Mouse (Mus musculus): Measurements from ENCODE around the gene Far1.

Far1 gene

DNA sequence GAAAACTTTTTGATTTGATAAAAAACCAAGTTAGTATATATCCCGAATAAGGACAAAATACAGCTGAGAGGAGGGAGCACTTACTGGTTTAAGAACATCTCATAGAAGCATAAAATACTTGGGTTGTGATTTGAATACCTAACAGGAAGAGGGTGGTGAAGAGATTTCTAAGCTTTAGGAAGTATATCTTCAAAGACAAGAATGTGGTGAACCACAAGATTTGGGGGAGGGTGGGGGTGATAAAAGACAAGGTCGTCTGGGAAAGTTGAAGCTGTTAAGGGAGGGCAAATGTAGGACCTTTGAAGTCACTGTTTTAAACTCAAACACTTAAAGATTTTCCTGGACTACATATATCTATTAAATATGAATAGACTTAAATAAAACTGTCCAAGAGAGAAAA lies 59.1 kb downstream of the Far1 start:
- DNase-seq, result no peak

DNA sequence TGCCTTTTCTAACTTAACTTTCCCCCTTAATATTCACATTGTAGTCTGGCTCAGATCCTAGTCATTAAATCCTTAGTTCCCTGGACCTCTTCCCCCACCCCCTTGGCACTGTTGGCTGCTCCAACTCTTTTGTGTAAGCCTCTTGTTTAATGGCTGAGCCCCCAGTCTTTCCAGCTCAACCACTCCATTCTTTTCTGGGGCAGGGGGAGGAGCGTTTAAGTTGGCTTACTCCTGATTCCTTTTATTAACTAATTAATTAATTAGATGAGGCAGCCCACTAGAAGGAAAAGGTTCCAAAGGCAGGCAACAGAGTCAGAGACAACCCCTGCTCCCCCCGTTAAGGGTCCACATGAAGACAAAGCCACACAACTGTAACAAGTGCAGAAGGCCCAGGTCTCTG lies 68.5 kb downstream of the Far1 start:
- no peak for DNase-seq

DNA sequence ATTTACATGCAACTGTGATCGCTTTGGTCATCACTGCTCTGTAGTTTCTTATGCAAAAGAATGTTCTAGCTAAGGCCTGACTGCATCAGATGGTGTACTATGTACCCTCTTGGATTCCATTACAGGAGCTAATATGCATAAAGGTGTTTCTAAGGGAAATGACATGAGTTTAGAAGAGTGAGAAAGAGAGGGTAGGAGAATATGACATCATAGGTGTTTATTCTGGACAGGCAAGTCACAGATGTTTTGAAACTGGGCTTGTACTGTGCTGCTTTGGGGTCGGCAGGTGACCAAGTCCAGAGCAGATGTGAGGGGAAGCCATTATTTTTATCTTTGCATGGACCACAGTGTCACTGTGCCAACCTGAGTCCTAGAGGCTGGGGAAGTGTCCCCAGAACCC lies 75.6 kb downstream of the Far1 start:
- no peak for DNase-seq

DNA sequence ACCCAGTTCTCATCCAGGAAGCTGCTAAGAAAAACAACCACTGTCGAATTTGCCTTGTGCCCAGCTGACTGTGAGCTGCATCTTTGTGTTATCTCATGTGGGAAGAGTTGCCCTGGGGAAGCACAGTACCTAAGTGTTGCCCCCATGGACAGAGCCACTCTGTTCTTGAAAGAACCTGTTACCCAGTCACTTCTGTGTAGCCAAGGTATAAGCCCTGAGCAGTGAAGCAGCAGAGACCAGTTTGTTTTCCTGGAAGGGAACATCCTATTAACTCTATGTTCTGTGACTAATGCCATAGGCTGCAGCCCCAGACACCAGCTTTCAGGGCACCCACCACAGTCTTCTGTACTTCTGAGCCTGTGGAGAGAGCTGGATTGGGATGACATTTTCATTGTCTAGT lies 76.7 kb downstream of the Far1 start:
- DNase-seq, result no peak

DNA sequence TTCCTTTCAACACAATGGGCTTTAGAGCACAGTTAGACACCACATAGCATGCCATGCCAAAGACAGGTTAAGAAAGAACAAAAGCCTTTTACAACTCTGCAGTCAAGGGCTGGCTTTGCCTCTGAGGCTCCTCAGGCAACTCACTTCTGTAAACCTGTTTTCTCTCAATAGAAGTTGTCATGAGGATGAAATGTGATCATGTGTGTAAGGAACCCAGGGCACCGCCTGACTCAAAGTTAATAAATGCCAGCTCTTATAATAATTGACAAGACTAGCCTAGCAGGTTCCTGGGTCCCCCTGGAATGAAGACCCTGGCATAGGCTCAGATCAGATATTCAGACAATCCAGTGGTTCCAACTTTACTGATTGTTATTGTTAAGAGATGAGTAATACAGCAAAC lies 77.5 kb downstream of the Far1 start:
- no peak for DNase-seq

DNA sequence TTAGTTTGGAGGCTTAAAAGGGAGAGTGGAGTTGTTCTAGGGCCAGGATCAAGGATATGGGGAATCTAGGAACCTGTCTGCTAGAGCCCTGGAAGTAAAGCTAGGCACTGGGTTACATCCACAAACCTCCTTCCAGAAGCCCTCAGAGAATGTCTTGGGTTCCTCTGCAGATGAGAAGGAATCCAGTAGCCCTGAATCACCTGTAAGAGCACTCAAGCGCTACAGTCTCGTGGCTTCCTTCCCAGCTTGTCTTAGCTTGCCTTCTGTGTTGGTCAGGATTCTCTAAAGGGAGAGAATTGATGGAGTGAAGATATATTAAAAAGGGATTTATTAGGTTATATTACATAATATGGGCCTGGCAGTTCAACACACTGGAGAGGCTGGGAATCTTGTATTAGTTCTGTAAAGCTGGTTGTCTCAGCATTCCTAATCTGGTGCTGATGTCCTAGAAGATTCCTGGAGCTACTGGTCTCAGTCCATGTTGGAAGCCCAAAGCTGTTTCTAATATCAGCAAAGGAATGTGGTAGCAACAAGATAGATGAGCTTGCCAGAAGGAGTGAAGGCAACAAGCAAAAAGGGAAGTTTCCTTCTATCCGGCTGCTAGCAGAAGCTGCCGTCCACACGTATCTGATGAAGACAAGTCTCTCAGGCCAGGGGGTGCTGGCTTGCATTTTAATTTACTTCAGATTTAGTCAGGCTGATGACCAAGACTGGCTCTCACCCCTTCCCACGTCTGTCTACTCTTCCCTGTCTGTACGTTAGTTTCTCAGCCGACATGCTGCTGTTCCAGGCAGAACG lies 78.1 kb downstream of the Far1 start:
- DNase-seq, result no peak

DNA sequence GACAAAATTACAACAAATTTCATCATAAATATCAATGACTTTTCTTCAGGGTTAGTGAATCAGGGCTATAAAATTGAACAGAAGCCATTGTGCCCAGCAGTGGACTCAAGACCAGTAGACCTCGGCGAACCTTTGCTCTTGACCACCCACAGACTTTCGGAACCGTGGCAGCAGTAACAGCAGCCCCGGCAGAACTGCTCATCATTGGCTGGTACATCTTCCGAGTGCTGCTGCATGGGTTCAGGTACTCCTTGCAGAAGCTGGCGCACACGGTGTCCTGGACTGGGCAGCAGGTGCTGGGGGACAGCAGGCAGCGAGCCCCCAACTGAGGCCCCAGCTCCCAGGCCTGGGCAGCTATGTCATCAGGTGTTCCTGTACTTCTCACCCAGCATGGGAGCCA lies 79.1 kb downstream of the Far1 start:
- no peak for DNase-seq

DNA sequence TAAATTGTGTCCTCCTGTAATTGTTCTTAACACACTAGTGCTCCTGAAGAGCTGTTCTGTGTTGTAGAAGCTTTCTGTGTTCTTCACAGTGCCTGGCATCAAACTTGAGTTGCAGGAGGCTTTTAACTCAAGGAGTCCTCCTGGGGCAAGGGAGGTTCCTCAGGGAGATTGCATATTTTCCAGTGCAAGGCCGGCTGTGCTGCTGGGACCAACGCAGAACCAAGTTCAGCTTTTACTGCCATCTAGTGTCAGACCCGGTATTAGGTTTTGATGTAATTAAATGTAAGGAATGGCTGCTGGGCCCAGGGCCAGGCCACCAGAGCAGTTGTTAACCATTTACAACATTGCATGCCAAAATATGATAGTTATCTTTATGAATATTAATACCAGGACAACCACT lies 80.7 kb downstream of the Far1 start:
- peak; percentile 35 for DNase-seq

DNA sequence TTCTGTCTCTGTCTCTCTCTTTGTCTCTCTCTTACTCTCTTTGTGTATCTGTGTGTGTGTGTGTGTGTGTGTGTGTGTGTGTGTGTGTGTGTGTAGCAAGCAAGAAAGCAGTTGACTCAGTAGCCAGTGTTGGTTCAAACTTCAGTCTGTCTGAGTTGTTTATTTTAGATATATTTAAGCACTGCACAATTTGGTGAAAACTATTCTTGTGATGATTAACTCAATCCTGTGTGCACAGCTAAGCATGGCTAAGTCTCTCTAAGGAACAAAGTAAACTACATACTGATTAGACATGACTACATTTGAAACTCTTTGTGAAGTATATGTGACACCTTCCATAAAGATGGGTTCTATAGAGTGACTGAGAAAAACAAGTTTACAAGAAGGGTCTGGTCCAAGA lies 83.6 kb downstream of the Far1 start:
- no peak for DNase-seq

DNA sequence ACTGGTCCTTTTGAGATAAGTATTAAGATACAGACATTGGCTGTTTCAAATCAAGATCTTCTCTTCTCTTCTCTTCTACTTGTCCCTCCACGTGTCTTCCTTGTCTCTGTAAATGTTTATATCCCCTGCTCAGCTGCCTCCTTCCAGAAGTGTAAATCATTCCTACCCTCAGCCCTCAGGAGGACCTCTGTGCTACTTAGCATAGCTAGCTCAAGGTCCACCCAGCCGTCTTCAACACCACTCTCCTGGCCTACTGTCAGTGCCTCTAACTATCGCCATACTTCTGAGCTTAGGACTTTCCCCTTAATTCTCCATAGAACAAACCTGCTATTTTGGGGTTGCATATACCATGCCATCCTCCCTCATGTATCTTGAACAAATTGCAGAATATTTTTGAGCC lies 88.2 kb downstream of the Far1 start:
- no peak for DNase-seq

DNA sequence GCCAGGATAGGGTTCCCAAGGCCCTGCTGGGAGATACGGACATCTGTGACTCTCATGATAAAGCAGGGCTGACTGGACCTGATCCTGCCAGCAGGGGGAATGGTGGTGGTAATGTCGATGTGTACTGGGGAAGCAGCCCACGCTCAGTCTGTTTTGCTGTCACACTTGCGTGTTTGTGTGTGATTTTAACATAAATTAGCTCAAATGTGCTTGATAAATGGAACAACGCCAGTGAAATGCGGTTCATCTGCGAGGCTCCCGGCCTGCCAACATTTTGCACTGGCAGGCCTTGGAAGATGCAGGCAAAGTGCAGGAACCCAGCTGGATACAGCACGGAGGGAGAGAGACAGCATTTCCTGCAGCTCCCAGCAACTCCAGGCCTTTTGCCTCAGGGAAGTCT lies 94.3 kb downstream of the Far1 start:
- peak; percentile 48 for DNase-seq

DNA sequence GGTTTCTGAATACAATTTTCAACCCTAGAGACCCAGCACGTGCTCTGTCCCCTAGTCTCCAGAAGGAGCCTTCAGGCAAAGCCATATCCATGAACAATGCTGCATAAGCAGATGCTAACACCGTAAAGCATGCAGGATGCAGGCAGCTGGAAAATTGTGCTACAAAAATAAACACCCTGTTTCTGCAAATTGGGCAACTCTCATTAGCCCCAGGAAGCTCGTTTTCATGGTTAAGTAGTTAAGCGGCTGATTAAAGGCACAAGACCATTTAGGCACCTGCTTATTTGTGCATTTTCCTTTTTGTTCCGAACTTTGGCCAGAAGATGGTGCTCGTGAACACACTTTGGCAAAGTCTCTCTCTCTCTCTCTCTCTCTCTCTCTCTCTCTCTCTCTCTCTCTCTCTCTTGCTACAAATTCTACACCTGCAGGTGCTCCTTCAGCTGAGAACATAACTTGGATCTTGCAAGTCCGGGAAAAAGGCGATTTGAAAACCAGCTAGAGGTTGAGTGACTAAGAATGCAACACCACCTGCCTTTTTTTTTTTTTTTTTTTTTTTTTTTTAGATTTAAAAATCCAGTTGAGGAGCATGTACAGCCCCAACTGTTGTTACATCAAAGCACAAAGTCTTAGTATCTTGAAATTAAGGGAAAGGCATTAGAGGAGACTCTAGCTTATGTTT lies 95.5 kb downstream of the Far1 start:
- peak; percentile 30 for DNase-seq

DNA sequence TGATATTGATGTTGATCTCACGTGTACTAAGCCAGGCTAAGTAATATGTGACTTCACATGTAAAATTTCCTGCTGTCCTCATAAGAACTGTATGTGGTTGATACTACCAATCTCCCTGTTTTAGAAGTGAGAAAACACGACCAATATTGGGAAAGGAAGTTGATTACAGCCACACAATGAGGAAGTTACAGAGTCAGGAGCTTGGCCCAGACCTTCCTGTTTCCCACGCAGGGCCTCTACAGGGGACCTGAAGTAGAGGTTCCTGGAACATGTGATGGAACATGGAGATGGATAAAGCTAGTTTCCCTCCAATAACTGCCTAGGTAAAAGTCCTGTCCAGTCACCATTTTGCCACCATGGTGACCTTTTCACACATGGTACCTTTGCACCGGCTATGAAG lies 99.0 kb downstream of the Far1 start:
- DNase-seq, result no peak

DNA sequence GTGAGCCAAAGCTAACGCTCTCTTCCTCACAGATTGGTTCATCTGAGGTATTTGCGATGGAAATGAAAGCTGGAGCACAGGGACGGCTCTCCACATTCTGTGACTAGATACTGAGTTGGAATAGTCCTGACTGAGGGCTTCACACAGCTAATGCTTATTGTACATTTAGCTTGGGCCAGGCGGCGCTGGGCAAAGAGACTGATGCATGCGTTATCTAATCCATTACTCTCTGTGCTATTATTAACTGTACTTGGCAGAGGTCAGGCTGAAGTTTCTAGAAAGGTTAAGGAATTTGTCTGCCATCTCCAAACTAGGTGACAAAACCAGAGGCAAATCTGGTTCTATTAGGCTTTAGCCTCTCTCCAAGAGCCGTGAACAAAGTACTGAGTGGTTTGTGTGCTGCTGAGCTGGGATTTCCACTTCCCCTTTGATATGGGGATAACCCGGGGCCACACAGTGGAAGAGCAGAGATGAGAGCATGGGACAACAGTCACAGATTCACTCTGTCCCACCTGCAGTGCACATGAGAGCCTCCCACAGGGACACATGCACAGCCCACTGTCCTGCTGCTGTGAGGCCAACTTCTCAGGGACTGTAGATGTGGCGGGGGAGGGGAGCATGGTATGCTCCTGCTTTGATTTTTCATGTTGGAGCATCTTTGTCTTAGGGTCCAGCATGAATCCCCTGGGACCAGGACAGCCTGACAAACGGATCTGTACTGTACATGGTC lies 100.7 kb downstream of the Far1 start:
- no peak for DNase-seq

DNA sequence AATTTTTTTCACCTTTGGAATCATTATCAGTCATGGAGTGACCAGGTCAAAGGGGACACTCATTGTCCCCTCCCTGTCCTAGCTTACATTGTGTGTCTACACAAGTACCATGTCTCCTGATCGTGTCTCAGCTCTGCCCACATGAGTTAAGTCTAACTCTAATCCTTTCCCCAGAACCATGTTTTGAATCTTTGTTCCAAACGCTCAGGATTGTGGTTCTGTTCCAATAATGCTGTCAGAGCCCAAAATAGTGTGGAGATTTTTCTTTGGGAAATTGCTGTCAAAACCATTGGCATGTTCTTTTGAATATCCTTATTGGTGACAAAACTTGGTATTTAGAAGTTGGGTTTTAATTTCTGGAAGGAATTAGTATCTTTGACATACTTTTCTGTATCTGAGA lies 105.5 kb downstream of the Far1 start:
- no peak for DNase-seq

DNA sequence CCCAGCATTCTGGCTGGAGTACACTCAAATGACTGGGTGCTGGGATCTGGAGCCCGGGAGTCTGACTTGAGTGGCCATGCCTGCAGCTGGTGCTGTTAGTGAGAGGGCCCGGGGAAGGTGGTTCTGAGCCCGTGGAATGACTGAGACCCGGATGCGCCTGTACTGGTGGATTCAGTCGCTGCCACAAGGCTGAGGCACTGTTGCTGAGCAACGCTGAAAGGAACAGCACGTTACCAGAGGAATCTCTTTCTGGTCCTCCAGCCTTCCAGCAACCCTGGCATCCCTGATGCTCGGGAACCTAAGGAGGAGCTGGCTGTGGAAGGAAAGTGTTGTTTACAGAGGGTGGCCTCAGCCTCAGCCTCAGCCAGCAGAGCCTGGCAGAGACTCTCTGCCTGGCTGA lies 106.1 kb downstream of the Far1 start:
- DNase-seq, result peak; percentile 33

All from right cerebral cortex, postnatal 14 days (tissue).